Mouse (Mus musculus) hindbrain, embryonic 15.5 days (tissue): ENCODE measurements around the gene Rexo2. TPM values are rescaled to one million over a fixed set of nuclear protein-coding genes. Genes with fewer than 3 reads are reported as not detected.
"Not testable (repeated sequence)": the region's sequence is repeated elsewhere in the genome, so short reads cannot be mapped to it uniquely, and the experiment has no call there.

Source experiments
- ATAC-seq: fragments of 200-750 bp; cut with Nextera tagmentation; 2 replicates; pipeline ENCODE4 v1.8.0; 2017; ENCODE audit warnings: low read depth, moderate number of reproducible peaks, moderate TSS enrichment; ENCODE audit not compliant: low FRiP score
- H3K27ac ChIP-seq: fragments of 300-500 bp; sonication (generic); replicated peaks from 2 replicates; pipeline ENCODE4 v1.5.1; 2015; ENCODE audit warnings: mild to moderate bottlenecking, inconsistent platforms
- H3K27me3 ChIP-seq: fragments of 300-500 bp; sonication (generic); 2 replicates; pipeline ENCODE4 v1.6.1; 2015; ENCODE audit warnings: control low read depth, inconsistent platforms
- H3K36me3 ChIP-seq: fragments of 300-500 bp; sonication (generic); 2 replicates; pipeline ENCODE4 v1.6.1; 2015; ENCODE audit warnings: control low read depth, inconsistent platforms
- H3K4me1 ChIP-seq: fragments of 300-500 bp; sonication (generic); replicated peaks from 2 replicates; pipeline ENCODE4 v1.6.1; 2015; ENCODE audit warnings: control low read depth, inconsistent platforms
- H3K4me2 ChIP-seq: fragments of 300-500 bp; sonication (generic); 2 replicates; pipeline ENCODE4 v1.6.1; 2015; ENCODE audit warnings: moderate library complexity, mild to moderate bottlenecking, inconsistent platforms
- H3K4me3 ChIP-seq: fragments of 300-500 bp; sonication (generic); 2 replicates; pipeline ENCODE4 v1.5.1; 2015; ENCODE audit warnings: mild to moderate bottlenecking, inconsistent platforms
- H3K9ac ChIP-seq: fragments of 300-500 bp; sonication (generic); 2 replicates; pipeline ENCODE4 v1.6.1; 2015; ENCODE audit warnings: inconsistent platforms
- H3K9me3 ChIP-seq: fragments of 300-500 bp; sonication (generic); 2 replicates; pipeline ENCODE4 v1.6.1; 2016; ENCODE audit warnings: control low read depth, inconsistent platforms
- WGBS: fragments of 180-500 bp; shearing (Covaris S2); methylation state at CpG from one replicate; pipeline ENCODE4 v1.1.7; 2015; 5-methylcytosine and 5-hydroxymethylcytosine counted together
- polyA plus RNA-seq: library from polyadenylated mRNA; unstranded; fragments of >200 nt; fragmentation: Nextera tagmentation; extraction: Ambion mirVana; gene quantifications from 2 replicates; pipeline ENCODE4 v1.2.1, GENCODE M21; 2015

Gene Rexo2
- polyA plus RNA-seq, 1 experiment from 2014 or later, result 118 TPM

GRCm38 (mm10) chr9:48495548-48495932 lies 15.1 kb upstream of the Rexo2 start:
- Histone ChIP-seq H3K27ac (peak overlapping the region; percentile 96), H3K36me3 (peaks cover 24% of the 10 kb centered on the region)
- ATAC-seq, result peak; percentile 84

GRCm38 (mm10) chr9:48494817-48495547 lies 14.6 kb upstream of the Rexo2 start, which contains the start of the genes Rbm7 and Gm5617:
Gene Rbm7, minus strand, starts transcription at chr9:48495299.
Gene Gm5617, plus strand, starts transcription at chr9:48495442.
- Histone ChIP-seq H3K36me3 (peaks cover 28% of the 10 kb centered on the region), H3K27ac (peak within 1 kb of the TSS; percentile 96), H3K9ac (peak within 1 kb of the TSS; percentile 89), H3K4me3 (peak within 1 kb of the TSS; percentile 85), H3K4me2 (peak within 1 kb of the TSS; percentile 91), H3K4me1 (peaks cover 21% of the 10 kb centered on the region), H3K27me3 (no peaks in the 10 kb centered on the region), H3K9me3 (no peaks in the 10 kb centered on the region)
- peak; percentile 100 for ATAC-seq
- under 1% methylated on average over 72 of the region's 72 CpGs for WGBS

More at GRCm38 (mm10) chr9:48495548-48495932, 15.1 kb upstream of the Rexo2 start:
- no peaks in the 10 kb centered on the region for H3K27me3 ChIP-seq
- WGBS, result 2% methylated on average over 34 of the region's 34 CpGs
- peaks cover 21% of the 10 kb centered on the region for H3K4me1 ChIP-seq
- peak overlapping the region; percentile 91 for H3K4me2 ChIP-seq
- peak overlapping the region; percentile 85 for H3K4me3 ChIP-seq
- H3K9me3 ChIP-seq, result no peaks in the 10 kb centered on the region
- peak overlapping the region; percentile 73 for H3K9ac ChIP-seq

GRCm38 (mm10) chr9:48481214-48482134 lies 1.1 kb upstream of the Rexo2 start:
- no peak for ATAC-seq
- peak overlapping the region; percentile 87 for H3K4me2 ChIP-seq
- H3K4me1 ChIP-seq, result peaks cover 11% of the 10 kb centered on the region
- H3K27ac ChIP-seq, result no peak overlapping the region
- H3K9me3 ChIP-seq, result no peaks in the 10 kb centered on the region
- WGBS, result 39% methylated on average over 20 of the region's 20 CpGs
- 0 out of 2 replicates have a peak overlapping the region, but pooled peaks have one; percentile 2 for H3K9ac ChIP-seq
- 0 out of 2 replicates have a peak, but pooled peaks cover under 1% of the 10 kb centered on the region for H3K36me3 ChIP-seq
- H3K4me3 ChIP-seq, result peak overlapping the region; percentile 83
- H3K27me3 ChIP-seq, result 0 out of 2 replicates have a peak, but pooled peaks cover 3% of the 10 kb centered on the region

- no peak; the same call in 1 of the 2 replicates for ATAC-seq
- Histone ChIP-seq H3K4me2 (peak overlapping the region; percentile 87), H3K4me3 (peak overlapping the region; percentile 83), H3K27me3 (0 out of 2 replicates have a peak, but pooled peaks cover 3% of the 10 kb centered on the region), H3K36me3 (no peaks in the 10 kb centered on the region), H3K9ac (peak overlapping the region; percentile 63), H3K9me3 (no peaks in the 10 kb centered on the region), H3K27ac (no peak overlapping the region), H3K4me1 (peaks cover 11% of the 10 kb centered on the region)
- WGBS, result 7% methylated on average over 24 of the region's 25 CpGs
These were observed 499 bp downstream of the Rexo2 start for GRCm38 (mm10) chr9:48479838-48480410.

- H3K4me1 ChIP-seq, result peaks cover 11% of the 10 kb centered on the region
- H3K27ac ChIP-seq, result no peak overlapping the region
- H3K27me3 ChIP-seq, result 0 out of 2 replicates have a peak, but pooled peaks cover 3% of the 10 kb centered on the region
- no peak overlapping the region for H3K4me3 ChIP-seq
- no peaks in the 10 kb centered on the region for H3K36me3 ChIP-seq
- ATAC-seq, result no peak
- H3K9ac ChIP-seq, result no peak overlapping the region
- H3K4me2 ChIP-seq, result no peak overlapping the region
- 95% methylated on average over 4 of the region's 4 CpGs for WGBS
- no peaks in the 10 kb centered on the region for H3K9me3 ChIP-seq
These were observed 1.6 kb downstream of the Rexo2 start for GRCm38 (mm10) chr9:48478808-48479207.

- Histone ChIP-seq H3K4me2 (no peak overlapping the region), H3K9me3 (no peaks in the 10 kb centered on the region), H3K27me3 (no peaks in the 10 kb centered on the region), H3K4me1 (peaks cover 11% of the 10 kb centered on the region), H3K4me3 (no peak overlapping the region), H3K9ac (no peak overlapping the region), H3K36me3 (no peaks in the 10 kb centered on the region), H3K27ac (no peak overlapping the region)
- WGBS, result 91% methylated on average over 10 of the region's 10 CpGs
- ATAC-seq, result no peak
These were observed 3.9 kb downstream of the Rexo2 start for GRCm38 (mm10) chr9:48476236-48477165.

GRCm38 (mm10) chr9:48474367-48474766 lies 6.1 kb downstream of the Rexo2 start:
- Histone ChIP-seq H3K27ac (no peak overlapping the region), H3K4me2 (no peak overlapping the region), H3K4me3 (no peak overlapping the region), H3K27me3 (no peaks in the 10 kb centered on the region), H3K36me3 (no peaks in the 10 kb centered on the region), H3K4me1 (peaks cover 1% of the 10 kb centered on the region), H3K9ac (no peak overlapping the region), H3K9me3 (no peaks in the 10 kb centered on the region)
- ATAC-seq, result no peak
- 94% methylated on average over 9 of the region's 9 CpGs for WGBS

- H3K36me3 ChIP-seq, result no peaks in the 10 kb centered on the region
- H3K9ac ChIP-seq, result no peak overlapping the region
- no peak for ATAC-seq
- H3K4me2 ChIP-seq, result no peak overlapping the region
- no peaks in the 10 kb centered on the region for H3K27me3 ChIP-seq
- no peaks in the 10 kb centered on the region for H3K4me1 ChIP-seq
- no peak overlapping the region for H3K27ac ChIP-seq
- no peaks in the 10 kb centered on the region for H3K9me3 ChIP-seq
- no peak overlapping the region for H3K4me3 ChIP-seq
- WGBS, result 94% methylated on average over 12 of the region's 12 CpGs
These were observed 7.3 kb downstream of the Rexo2 start for GRCm38 (mm10) chr9:48473131-48473530.

- Histone ChIP-seq H3K4me1 (no peaks in the 10 kb centered on the region), H3K9me3 (no peaks in the 10 kb centered on the region), H3K36me3 (0 out of 2 replicates have a peak, but pooled peaks cover under 1% of the 10 kb centered on the region), H3K27ac (no peak overlapping the region), H3K9ac (no peak overlapping the region), H3K4me3 (no peak overlapping the region), H3K4me2 (no peak overlapping the region), H3K27me3 (no peaks in the 10 kb centered on the region)
- no peak for ATAC-seq
- WGBS, result 91% methylated on average over 15 of the region's 15 CpGs
These were observed 7.9 kb downstream of the Rexo2 start for GRCm38 (mm10) chr9:48472441-48473025.

GRCm38 (mm10) chr9:48467471-48467870 lies 13.0 kb downstream of the Rexo2 start:
- not testable (repeated sequence) for H3K9ac ChIP-seq, H3K36me3 ChIP-seq, H3K4me2 ChIP-seq, H3K4me1 ChIP-seq, H3K27me3 ChIP-seq, H3K4me3 ChIP-seq, H3K27ac ChIP-seq, H3K9me3 ChIP-seq, ATAC-seq
- 98% methylated on average over 5 of the region's 5 CpGs for WGBS
